Mouse (Mus musculus) cerebellum, postnatal 4 days (tissue): ENCODE results near the gene Atp5s.

Experiments
- DNase-seq, 2 experiments: peaks; one replicate each; pipeline ENCODE4 v3.0.0; 2022; ENCODE audit warnings: low spot score in 2 of 2, mixed read lengths in 1 of 2

Gene Atp5s

DNA sequence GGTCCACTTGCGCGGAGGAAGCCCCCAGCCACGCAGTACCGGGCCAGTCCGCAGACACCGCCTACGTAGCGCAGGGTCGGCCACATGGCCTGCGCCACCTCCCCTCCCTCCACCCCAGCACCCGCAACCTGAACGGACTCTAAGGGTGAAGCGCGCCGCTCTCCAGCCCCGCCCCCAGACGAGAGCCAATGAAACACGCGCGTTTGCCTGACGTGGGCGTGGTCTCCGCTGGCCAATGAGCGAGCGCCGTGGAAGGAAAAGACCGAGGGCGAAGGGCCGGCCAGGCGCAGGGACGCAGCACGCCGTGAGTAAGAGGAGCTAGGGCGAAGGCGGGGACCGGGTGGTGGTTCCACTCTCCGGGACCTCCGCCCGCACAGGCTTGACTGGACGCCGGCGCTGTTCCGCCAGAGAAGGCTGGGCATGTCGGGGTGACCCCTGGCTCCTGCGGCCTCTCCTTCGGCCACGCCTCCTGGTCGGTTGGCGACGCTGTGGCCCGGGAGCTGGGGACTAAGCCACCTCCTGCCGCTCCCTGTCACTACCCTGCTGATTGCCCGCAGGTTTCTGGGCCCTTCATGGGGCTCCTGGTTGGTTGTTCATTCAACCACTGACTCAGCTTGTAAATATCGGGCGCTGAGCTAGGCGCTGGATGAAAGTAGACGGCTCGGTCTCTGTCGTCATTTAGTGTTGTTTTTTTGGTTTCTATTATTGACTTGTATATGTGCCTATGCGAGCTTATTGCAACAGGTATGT is at the start of gene Atp5s, which contains the start of gene L2hgdh:
Atp5s (plus strand) TSS at position 240 of the 750 bp plus-strand sequence.
L2hgdh (minus strand) TSS at position 163 of the 750 bp plus-strand sequence.
- peak; percentile 86 to 94 for DNase-seq

DNA sequence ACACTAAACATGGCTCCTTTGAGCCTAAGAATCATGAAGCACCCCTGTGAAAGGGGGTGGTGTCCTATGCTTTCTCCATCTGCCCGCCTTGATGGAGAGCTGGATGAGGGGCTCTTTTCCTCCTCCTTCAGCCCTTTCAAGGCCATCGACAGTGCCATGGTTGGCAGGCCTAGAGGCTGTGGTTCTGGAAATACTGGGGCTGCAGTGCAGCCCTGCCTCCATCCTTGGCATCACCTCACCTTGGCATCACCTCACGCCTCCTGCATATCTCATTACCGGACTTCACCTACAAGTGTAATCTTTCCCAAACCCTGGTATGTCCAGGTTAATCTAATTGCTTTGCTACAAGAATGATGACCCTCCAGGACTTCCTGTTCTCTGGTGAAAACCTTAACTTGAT is 48.6 kb upstream of the Atp5s start:
- no peak for DNase-seq

DNA sequence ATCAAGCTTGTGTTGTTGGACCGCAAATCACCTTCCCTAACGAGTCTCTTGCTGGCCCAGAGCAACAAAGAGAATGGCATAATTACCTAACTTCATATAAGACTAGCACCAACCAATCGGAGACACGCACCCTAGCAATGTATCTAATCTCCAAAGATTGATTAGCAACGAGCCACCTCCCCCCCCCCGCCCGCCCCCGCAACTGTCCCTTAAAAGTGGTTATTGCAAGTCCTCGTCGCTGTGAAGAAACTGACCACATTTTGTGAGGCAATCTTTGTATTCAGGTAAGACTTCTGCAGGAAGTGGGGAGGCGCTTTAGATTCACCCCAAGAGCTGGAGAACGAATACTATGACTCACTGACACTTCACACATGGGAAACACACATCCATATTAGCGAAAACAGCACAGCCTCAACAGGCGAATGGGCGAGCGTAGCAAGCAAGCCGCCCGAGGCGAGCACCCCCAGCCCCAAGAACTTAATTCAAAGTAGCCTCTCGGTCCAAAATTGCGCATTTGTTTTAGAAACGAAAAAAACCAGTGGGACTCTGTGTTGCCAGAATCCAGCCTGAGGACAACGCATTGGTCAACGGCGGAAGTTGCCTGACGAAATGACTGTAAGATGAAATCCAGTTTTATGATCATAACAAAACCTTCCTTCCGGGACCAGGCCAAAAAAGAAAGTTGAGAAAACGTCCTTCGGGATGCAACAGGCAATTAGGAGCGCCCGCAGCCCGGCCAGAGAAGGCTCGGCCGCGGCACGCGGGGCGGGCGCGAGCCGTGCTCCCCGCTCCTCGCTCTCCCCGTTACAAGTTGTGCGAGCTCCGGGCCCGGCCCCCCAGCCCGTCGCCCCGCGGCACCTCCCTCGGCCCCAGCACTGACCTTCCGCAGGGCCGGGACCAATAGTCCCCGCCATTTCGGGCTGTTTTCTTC is 43.9 kb upstream of the Atp5s start:
- DNase-seq = peak in 1 of 2 experiments; percentile 25

DNA sequence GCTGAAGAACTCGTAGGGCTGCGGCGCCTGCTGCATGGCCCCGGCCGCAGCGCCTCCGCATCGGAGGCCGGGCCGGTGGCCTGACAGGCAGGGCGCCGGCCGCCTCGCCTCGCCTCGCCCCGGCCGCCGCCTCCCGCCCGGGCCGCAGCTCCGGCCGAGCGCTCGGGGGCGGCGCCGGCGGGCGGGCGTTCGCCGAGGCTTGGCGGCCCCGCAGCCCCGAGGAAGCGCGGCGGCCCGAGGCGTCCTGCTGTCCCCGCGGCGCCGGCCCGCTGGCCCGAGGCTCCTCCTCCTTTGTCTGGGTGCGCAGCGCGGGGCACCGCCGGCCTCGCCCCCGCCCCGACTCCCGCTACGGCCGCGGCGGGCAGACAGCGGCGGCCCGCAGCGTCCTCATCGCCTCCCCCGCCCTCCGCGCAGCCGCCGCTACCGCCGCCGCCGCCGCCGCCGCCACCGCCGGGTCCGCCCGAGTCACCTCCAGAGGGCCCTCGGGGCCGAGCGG is 43.1 kb upstream of the Atp5s start, which contains the start of gene Sos2:
Sos2 (minus strand) TSS at position 287 of the 496 bp plus-strand sequence.
- DNase-seq = peak in 1 of 2 experiments; percentile 53

DNA sequence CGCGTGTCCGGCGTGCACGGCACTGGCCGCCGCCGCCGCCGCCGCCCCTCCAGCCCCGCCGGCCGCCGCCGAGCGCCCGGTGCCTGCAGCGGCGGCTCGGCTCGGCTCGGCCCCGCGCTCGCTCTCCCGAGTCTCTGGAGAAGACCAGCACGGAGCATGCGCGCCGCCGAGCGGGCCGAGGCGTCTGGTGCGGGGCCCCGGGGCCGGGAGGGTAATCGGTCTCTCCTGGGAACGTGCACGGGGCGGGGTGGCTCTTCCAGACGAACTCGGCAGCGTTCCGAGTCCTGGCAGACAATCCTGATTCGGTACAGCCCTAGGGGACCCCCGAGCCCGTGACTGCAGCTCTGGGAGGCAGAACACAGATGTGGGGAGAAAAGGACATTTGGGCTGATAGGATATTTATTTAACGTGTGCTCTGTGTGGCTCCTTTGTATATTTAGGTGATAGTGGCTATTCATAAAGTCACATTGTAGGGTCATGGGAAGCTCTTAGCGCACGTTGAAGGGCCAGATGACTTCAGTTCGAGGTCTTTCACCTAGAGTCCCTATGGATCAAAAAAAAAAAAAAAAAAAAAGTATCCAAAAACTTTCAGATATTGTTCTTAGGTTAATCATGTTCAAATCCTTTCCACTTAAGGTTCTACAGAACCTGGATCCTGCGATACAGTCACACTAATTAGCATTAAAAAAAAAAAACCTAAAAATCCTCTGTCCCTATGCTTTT is 42.5 kb upstream of the Atp5s start:
- peak; percentile 59 to 78 for DNase-seq

DNA sequence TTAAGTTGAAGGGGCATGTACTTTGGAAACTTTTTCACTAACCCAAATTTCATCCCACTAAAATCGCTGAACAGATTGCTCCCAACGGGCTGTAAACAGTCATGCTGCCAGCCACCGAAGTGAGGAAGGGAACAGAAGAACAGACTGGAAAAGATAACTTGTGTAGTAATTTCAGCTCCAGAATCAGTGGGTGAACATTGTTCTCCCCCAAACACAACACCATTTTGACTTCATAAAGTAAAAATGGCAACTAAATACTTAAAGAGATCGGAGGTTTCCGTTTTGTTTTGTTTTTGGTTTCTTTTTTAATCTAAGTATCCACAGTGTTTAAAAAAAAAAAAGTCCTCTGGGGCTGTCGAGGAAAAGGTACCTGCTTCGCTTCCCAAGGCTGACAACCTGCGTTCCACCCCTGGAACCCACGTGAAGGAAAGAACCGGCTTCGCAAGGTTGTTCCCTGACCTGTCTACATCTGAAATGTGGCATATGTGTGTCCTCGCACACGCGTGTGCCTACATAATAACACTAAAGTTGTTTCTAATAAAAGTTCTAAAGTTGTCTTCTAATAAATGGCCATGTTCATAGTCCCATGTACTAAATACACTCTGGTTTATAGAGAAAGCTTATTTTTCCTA is 41.8 kb upstream of the Atp5s start:
- no peak for DNase-seq

DNA sequence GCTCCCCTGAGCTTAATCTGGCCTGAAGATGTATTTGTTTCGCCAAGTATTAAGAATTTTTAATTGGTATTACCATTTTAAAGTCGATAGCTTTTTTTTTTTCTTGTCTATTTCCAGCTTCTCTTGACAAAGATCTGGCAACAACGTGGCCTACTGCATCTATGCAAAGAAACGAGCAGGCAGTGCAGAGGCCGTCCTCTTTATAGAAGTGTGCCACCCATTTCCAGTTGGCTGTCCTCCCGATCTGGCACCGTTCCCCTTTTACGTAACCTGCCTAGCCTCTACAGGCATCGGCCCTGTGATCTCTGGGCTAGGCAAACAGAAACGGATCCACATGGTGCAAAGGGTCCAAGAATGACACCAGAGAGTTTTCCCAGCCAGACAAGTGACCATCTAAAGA is 41.2 kb upstream of the Atp5s start:
- peak in 1 of 2 experiments; percentile 67 for DNase-seq

DNA sequence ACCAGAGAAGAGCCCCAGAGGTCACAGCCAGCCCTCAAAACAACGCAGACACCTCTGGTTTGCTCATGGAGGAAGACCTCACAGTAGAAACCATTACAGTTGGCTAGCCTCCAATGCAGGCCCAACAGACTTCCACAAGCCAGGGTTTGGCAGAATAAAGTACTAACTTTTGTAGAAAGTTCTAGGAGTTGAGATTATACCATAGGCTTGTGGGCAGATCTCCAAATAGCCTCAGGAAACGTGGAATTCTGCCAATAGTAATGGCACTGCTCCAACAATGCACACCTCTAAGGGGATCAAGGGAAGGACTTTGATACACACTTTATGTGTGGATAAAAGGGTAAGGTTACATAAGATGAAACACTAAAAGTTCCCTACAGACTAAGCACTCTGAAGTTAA is 36.4 kb upstream of the Atp5s start:
- DNase-seq = peak in 1 of 2 experiments; percentile 16

DNA sequence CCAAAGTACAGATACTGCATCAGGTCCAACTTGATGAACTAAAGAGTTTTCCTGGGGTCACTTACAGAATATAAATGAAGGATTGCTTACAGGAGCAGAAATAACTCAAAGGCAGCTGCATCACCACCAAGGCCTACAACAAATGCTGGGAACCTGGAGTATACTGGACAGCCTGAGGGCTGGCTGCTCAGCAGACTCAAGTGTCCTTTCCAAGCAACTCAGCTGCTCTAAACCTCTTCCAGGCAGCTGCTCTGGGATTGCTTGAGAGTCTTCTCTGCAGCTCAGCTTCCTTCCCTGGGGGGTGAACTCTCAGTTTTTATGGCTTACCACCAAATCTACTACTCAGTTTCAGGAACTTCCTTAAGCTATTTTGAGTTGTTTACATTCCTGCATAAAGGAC is 35.7 kb upstream of the Atp5s start:
- no peak for DNase-seq

DNA sequence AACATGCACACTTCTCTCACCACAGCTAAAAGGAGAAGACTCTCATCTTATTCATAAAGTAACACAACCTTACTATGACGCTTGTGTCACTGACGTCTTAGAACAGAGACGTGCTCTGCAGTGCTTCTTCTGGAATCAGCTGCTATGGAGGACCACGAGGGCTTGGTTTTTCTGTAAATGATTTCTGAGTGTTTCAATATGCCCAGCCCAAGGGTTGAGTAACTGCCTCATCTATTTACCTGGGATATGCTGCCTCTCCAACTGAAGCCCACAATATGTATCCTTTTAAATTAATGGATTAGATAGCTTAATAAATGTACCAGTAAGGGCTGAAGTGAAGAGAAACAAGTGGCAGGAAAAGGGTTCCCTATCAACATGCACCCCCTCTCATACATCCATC is 34.0 kb upstream of the Atp5s start:
- no peak for DNase-seq

DNA sequence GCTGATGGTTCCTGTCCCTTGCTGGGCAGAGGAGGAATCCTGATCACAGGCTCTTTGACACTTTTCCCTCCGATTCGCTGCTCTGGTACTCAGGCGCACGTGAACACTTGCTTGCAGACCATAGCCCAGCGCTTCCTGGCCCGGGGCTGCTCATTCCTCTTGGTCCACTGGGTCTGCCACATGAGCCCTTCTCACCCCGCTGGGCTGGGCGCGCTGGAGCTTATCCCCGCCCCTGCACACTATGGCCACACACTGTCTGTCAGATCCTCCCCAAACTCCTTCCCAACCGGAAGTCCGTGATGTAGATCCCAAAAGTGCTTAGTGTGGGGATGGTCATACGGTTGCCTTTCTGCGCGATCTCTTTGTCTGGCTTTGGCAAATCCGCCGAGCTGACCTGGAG is 31.3 kb upstream of the Atp5s start:
- DNase-seq = no peak

DNA sequence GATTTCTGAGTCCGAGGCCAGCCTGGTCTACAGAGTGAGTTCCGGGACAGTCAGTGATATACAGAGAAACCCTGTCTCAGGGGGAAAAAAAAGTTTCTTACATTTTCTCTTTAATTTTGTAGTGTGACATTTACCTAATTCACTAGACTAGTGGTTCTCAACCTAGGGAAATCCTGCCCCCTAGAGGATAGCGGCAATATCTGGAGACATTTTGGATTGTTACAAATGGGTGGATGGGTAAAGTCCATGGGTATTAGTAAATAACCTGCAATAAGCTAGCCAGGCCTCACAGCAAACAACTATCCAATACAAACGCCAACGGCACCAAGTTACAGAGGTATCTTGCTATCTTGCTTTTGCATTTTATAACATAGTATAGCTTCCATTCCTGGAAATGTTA is 28.0 kb upstream of the Atp5s start:
- DNase-seq = no peak

DNA sequence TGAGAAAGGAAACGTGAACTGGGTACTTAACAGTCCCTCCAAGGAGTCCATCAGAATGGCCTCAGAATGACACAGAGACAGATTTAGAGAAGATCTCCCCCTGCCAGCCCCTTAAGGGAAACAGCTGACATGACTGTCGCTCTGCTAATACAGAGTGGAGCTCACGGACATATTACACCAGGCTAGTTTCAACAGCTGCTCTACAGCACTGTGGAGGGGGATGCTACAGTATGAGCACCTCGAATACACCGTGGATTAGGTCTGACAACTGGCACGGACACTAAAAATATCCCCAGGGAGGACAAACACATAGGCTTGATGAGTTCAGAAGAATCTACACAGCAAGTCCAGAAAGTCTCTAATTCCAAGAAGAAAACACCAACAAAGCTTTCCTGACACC is 26.4 kb upstream of the Atp5s start:
- DNase-seq = no peak

DNA sequence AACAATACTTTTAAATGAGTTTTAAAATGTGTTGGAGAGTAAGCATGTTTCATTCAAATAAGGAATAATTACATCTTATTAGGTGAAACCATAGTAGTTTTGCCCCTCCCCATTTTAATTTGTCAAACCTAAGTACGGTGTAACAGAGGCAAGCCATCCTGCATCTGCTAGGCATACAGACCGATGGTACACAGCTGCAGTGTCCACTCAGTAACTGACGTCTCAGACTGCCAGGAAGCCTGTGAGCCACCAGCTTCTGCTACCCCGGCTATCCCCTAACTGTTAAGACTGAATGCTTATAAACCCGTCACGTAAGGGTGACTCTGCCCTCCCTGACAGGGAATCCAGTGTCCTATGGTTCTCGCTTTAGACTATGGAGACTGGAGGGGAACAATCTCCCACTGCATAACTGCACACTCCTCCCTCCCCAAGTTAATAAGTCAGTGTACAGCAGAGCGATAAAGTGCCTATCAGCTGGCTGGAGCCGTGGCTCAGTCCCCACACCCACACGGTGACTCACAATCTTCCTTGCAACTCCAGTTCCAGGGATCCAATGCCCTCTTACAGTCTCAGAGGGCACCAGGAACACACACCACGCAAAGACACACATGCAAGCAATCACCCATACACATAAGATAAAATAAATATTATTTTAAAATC is 19.8 kb upstream of the Atp5s start:
- no peak for DNase-seq

DNA sequence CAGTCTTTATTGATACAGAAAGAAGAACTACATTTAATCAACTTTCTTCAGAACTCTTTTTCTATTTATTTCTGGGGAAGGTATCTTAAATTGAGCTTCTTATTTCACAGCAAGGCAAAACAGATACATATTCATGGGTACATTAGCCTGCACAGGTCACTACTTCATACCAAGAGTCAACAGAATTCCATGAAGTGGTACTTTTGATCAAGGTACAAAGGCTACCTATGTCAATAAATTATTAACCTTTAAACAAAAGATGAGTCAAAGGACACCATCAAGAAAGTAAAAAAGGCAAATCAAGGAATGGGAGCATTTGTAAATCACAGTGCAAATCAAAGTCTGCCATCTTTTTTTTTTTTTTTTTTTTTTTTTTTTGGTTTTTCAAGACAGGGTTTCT is 11.1 kb upstream of the Atp5s start:
- no peak for DNase-seq

DNA sequence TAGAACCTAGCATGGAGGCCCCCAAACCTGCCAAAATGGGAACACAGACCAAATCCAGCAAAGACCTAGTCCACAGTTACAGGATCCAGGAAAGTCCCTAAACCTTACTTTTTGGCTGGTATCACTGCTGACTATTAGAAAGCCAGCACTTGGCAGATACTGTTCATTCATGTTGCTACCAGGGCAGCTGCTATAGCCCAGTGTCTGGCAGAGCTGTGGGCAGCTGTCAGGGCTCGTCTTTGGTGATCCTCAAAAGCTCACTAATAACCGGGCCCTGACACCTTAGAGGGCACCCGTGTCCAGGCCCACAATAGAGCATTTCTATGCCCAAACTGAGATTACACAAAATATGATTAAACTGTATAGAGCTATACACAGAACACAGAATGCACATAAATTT is 1.9 kb upstream of the Atp5s start:
- no peak for DNase-seq

DNA sequence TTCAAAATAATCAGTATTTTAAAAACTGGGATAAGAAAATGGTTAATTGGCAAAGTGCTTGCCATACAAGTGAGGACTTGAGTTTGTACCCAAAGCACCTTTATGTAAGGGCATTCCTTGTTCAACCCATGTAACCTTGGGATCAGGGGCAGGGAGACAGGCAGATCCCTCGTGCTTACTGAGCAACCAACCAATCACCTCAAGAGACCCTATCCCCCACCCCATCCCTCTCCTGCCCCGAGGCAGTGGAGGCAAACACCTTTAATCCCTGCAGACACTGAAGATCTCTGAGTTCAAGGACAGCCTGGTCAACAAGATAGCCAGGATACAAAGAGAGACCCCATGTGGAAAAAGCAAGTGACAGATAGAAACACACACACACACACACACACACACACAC is 1.4 kb upstream of the Atp5s start:
- DNase-seq = no peak

DNA sequence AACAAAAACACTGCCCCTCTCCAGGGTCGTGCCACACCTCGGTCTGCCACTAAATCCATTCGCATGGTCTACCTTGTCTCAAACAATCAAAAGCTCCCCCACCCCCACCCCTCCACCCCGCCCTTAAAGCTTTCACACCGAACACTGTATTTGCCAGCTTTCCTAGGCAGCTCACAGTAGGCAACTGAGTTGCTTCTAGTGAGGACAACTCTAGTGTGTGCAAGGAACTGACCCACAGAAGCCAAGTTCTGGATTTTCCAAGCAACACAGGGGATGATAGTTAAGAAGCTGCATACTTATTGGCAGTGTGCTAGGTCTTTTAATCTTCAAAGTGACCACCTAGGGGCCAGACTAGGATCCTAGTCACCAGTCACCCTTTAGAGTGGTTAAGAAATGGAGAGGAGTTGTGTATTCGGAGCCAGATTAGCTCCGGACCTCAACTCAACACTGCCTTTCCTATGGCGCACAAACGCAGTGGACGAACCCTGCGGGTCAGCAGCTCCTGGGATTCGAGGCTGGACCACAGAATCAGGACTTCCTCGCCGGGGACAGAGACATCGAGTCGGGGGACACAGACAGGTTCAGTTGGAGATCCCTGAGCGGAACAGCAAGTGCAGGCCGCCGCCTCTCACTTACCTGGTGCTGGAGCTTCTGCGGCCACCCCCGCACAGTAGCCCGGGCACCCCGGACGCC is 586 bp upstream of the Atp5s start:
- DNase-seq = no peak

DNA sequence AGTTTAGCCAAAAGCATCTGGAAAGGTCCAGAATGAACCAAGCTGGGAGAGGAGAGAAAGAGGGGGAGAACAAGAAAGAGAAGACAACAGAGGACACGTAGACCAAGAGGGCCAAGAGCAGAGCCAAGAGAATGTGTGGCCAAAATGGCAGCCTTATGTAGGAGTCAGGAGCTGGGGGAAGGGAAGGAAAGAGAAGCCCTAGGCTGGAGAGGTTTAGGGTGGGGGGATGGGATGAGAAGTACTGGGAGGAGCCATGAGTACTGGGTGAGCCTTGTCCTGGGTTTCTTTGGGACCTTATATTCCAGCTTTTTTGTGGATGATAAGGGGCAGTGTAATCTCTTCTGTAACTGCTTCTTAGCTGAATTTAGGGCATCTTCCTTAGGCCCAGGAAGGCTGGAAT is 4.5 kb downstream of the Atp5s start:
- no peak for DNase-seq

DNA sequence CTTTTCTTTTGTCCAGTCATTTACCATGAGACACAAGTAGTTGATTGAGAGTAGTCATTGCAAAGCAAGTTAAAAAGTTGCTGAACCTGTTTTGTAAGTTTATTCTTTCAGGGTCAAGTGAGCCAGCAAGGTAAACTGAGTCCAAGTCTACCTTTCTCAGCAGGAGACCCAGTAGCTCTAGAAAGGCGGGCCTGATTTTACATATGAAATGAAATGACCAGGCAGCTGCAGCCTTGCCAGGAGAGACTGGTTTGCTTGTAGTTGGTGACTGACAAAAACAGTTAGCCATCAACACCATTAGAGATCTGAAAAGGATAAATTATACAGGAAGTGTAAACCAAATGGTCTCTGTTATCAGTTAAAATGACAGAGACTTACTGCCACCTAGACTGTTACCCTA is 5.6 kb downstream of the Atp5s start:
- no peak for DNase-seq
